Mouse (Mus musculus): ENCODE measurements around the gene Man2b2. TPM values are rescaled to one million over a fixed set of nuclear protein-coding genes. Genes with fewer than 3 reads are reported as not detected.
A peak's percentile ranks its signal among the peaks of the same experiment; 100 is the strongest.

Man2b2 gene
- 14.5 and 15.0 TPM in 2 replicates for polyA plus RNA-seq (2015; fragmentation: Nextera tagmentation; extraction: Ambion mirVana)

DNA sequence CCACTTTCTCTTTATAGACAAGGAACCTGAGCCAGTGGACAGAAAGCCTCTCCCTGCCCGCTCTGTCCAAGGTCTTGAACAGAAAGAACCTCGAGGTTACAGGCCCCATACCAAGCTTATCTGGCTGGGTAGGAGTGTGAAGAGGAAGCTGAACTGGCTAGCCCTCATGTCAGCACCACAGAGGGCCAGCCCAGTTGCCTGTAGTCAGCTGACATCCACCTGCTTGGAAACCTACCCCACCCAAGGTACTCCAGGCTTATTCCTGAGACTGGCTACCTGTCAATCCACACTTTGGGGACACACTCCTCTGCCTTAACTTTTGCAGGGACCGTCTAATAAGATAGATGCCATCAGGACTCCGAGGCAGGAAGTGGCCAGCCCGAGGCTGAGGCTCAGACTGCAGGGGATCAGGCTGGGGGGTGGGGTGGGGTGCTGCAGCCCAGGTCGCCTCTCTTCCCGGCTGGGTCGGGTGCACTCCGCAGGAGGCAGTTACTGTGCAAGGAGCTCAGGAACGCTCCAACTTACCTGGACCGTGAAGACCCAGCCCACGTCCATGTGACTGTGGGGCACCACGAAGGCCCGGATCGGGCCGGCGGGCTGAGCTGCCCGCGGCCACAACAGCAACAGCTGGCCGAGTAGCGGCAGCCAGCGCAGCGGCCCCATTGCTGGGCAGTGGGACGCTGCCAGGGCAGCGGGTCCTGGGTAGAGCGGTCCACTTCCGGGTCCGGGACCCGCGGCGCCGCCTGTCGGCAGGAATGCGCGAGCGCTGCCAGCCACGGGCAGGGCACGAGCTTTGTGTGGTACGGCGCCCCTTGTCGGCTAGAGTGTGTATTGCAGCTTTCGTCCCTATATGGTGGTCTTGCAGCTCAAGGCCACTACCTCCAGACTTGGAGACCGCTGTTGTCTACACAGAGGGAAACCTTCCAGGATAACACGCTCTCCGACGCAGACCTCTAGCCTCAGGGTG is at the start of gene Man2b2:
TSS of gene Man2b2 (minus strand) at position 741 of the 967 bp plus-strand sequence.
- WGBS: 2% methylated on average over 46 of the region's 46 CpGs
- H3K9me3 ChIP-seq (replicated peaks; ENCODE audit: control insufficient read depth, low read length): no peaks in the 10 kb centered on the region
- H3K27ac ChIP-seq (ENCODE audit: low read length): peak within 1 kb of the TSS; percentile 46
- H3K4me1 ChIP-seq (ENCODE audit: control insufficient read depth, insufficient read depth, low read length): peaks cover 10% of the 10 kb centered on the region
- H3K9ac ChIP-seq (ENCODE audit: low read length): peak within 1 kb of the TSS; percentile 80
- peak within 1 kb of the TSS; percentile 87 for H3K4me2 ChIP-seq (ENCODE audit: low read depth, low read length)
- peak within 1 kb of the TSS; percentile 75 for H3K4me3 ChIP-seq (ENCODE audit: low read length)
- H3K36me3 ChIP-seq (ENCODE audit: control insufficient read depth, insufficient read depth): peaks cover 14% of the 10 kb centered on the region
- H3K27me3 ChIP-seq (ENCODE audit: control insufficient read depth, insufficient read depth, low read length): no peaks in the 10 kb centered on the region
- peak; percentile 83 for ATAC-seq (replicated peaks; ENCODE audit: extremely low read depth, insufficient read depth, low FRiP score)

DNA sequence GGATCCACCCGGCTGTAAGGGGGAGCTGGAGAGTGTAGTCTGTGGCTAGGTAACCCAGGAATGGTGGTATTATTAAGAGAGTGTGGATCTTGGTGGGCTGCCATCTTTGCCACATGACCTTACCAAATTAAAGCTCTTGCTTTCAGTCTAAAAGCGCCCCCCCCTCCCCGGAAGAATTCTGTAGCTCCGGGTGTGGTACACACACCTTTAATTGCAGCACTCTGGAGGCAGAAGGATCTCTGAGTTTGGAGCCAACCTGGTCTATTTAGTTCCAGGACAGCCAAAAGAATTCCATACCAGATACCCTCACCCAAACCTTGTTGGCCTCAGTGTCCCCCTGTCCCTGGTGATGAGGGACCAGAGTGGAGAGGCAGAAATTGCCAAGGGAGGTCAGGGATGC is 48.3 kb upstream of the Man2b2 start:
- H3K9me3 ChIP-seq (replicated peaks; ENCODE audit: control insufficient read depth, low read length): no peaks in the 10 kb centered on the region
- no peaks in the 10 kb centered on the region for H3K4me1 ChIP-seq (ENCODE audit: control insufficient read depth, insufficient read depth, low read length)
- 75% methylated on average over 4 of the region's 4 CpGs for WGBS
- no peak overlapping the region for H3K4me3 ChIP-seq (ENCODE audit: low read length)
- H3K27ac ChIP-seq (ENCODE audit: low read length): no peak overlapping the region
- H3K36me3 ChIP-seq (ENCODE audit: control insufficient read depth, insufficient read depth): no peaks in the 10 kb centered on the region
- H3K27me3 ChIP-seq (ENCODE audit: control insufficient read depth, insufficient read depth, low read length): peaks cover 5% of the 10 kb centered on the region; the same call in 1 of the 2 replicates
- H3K9ac ChIP-seq (ENCODE audit: low read length): no peak overlapping the region
- ATAC-seq (replicated peaks; ENCODE audit: extremely low read depth, insufficient read depth, low FRiP score): no peak
- no peak overlapping the region for H3K4me2 ChIP-seq (ENCODE audit: low read depth, low read length)

DNA sequence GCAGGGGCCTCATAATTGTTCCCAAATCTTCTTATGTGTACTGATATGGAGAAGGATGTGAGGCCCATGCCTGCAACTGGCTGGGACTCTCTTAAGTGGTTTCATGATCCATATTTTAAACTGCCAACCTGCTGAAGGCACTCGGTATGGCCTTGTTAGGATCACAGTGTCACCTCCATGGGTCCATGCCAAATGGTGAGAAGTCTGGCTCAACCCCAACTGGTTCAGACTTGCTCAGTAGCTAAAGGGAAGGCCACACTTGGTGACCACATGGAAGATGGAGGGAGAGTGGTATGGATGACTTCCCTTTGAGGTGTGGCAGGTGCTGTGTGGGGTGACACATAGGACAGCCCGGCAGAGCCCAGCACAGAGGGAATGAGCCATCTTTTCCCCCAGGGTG is 47.2 kb upstream of the Man2b2 start:
- 66% methylated on average over 2 of the region's 2 CpGs for WGBS
- H3K36me3 ChIP-seq (ENCODE audit: control insufficient read depth, insufficient read depth): no peaks in the 10 kb centered on the region
- H3K27me3 ChIP-seq (ENCODE audit: control insufficient read depth, insufficient read depth, low read length): peaks cover 10% of the 10 kb centered on the region

DNA sequence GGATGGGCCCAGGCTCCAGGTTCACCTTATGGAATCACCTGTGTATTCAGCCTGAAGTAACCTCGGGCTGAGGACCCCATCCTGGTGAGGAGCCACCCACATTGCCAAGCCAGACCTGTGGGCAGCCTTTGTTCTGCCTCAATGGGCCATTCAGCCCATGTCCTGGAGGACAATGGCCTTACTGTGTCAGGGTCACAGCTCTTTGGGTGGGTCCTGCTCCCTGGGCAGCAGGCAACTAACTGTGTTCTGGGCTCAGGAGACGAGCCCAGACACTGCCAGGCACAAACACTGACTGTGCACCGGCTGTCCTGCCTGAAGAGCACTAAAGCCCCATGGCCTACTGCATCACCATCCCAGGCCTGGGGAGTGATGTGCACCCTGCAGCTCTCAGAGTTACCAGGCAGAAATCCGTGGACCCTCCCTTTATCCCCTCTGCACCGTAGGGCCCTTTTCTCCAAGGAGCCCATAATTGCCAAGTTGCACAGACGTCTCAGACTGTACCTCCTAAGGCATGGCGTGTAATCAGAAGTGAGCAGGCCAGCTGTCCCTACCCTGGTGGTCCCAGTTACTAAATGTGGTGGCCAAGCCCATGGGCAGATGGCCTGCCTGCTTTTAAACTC is 46.4 kb upstream of the Man2b2 start:
- Histone ChIP-seq H3K4me3 (ENCODE audit: low read length) (no peak overlapping the region), H3K9ac (ENCODE audit: low read length) (no peak overlapping the region), H3K27me3 (ENCODE audit: control insufficient read depth, insufficient read depth, low read length) (peaks cover 18% of the 10 kb centered on the region), H3K4me1 (ENCODE audit: control insufficient read depth, insufficient read depth, low read length) (no peaks in the 10 kb centered on the region), H3K36me3 (ENCODE audit: control insufficient read depth, insufficient read depth) (no peaks in the 10 kb centered on the region), H3K9me3 (replicated peaks; ENCODE audit: control insufficient read depth, low read length) (no peaks in the 10 kb centered on the region), H3K4me2 (ENCODE audit: low read depth, low read length) (no peak overlapping the region), H3K27ac (ENCODE audit: low read length) (no peak overlapping the region)
- WGBS: 65% methylated on average over 7 of the region's 7 CpGs
- ATAC-seq (replicated peaks; ENCODE audit: extremely low read depth, insufficient read depth, low FRiP score): no peak

More for the DNA sequence above, 47.2 kb upstream of the Man2b2 start:
- no peak overlapping the region for H3K9ac ChIP-seq (ENCODE audit: low read length)
- no peak overlapping the region for H3K27ac ChIP-seq (ENCODE audit: low read length)
- H3K4me2 ChIP-seq (ENCODE audit: low read depth, low read length): no peak overlapping the region
- H3K9me3 ChIP-seq (replicated peaks; ENCODE audit: control insufficient read depth, low read length): no peaks in the 10 kb centered on the region
- H3K4me3 ChIP-seq (ENCODE audit: low read length): no peak overlapping the region
- H3K4me1 ChIP-seq (ENCODE audit: control insufficient read depth, insufficient read depth, low read length): no peaks in the 10 kb centered on the region
- no peak for ATAC-seq (replicated peaks; ENCODE audit: extremely low read depth, insufficient read depth, low FRiP score)

DNA sequence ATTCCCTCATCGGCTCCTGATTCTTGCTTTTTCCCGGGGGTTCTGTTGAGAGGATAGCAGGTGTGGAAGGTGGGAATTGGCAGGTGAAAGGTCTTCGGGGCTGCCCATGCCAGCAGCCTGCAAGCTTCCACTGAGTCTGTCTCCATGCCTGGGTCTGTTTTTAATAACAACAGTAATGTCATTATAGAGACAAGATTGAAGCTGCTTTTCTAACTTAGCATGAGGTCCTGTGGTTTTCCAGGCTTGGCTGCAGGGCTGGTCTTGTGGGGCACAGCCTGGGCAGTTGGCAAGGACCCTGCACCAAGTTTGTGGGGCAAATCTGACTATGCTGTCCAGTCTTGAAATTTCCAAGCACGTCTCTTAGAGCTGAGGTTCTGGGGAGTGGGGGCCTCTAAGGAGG is 45.5 kb upstream of the Man2b2 start:
- peaks cover 27% of the 10 kb centered on the region for H3K27me3 ChIP-seq (ENCODE audit: control insufficient read depth, insufficient read depth, low read length)
- H3K9ac ChIP-seq (ENCODE audit: low read length): no peak overlapping the region
- H3K27ac ChIP-seq (ENCODE audit: low read length): no peak overlapping the region
- 71% methylated on average over 4 of the region's 4 CpGs for WGBS
- H3K36me3 ChIP-seq (ENCODE audit: control insufficient read depth, insufficient read depth): no peaks in the 10 kb centered on the region
- no peak overlapping the region for H3K4me2 ChIP-seq (ENCODE audit: low read depth, low read length)
- peaks cover 7% of the 10 kb centered on the region for H3K9me3 ChIP-seq (replicated peaks; ENCODE audit: control insufficient read depth, low read length)
- no peaks in the 10 kb centered on the region for H3K4me1 ChIP-seq (ENCODE audit: control insufficient read depth, insufficient read depth, low read length)
- H3K4me3 ChIP-seq (ENCODE audit: low read length): no peak overlapping the region
- ATAC-seq (replicated peaks; ENCODE audit: extremely low read depth, insufficient read depth, low FRiP score): no peak

DNA sequence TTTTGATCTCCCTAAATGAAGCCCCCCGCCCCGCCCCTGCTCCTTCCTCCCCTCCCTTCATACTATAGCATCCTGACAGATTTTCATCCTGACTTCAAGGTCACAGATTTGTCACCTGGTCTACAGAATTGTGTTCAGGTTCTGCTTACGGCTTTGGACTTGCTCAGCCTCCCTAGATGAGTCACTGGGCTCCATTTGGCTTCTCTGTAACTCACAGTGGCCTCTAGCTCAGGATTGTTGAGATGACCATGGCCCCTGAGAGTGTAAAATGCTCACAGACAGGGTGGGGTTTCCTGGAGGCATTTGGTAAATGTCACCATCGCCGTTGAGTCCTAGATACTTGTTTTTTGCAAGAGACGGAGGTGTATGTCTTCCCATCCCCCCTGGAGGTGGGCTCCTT is 40.5 kb upstream of the Man2b2 start:
- no peak overlapping the region for H3K27ac ChIP-seq (ENCODE audit: low read length)
- ATAC-seq (replicated peaks; ENCODE audit: extremely low read depth, insufficient read depth, low FRiP score): no peak
- 78% methylated on average over 6 of the region's 6 CpGs for WGBS

DNA sequence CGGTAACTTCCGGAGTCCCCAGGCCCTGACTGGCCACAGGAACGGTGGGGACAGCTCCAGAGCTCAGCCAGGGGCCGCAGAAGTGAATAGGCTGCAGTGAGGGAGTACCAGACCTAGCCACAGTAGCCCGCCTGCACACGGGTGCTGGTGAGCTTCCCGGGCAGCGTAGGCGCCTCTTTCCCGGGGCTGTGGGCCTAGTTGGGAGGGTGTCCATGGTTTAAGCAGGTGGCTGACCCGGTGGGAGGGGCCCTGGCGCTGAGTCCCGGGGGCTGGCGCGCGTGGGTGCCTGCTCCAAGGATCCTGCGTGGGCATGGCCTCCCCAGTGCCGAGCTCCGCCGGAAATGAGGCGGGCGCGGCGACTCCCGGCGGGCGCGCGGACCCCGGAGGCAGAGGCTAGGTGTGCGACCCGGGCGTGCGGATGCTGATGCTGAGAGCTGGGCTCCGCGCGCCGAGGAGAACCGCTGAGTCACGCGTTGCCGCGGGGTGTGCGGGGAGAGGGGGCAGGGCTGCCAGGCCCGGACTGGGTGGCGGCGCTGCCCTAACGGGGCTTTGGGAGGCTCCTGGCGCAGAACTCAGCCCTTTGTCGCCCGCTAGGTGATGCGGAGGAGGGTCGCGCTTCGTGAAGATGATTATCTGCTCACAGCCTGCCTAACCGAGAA is 39.3 kb upstream of the Man2b2 start:
- no peak for ATAC-seq (replicated peaks; ENCODE audit: extremely low read depth, insufficient read depth, low FRiP score)
- 1% methylated on average over 54 of the region's 56 CpGs for WGBS

More for the DNA sequence above, 40.5 kb upstream of the Man2b2 start:
- H3K9ac ChIP-seq (ENCODE audit: low read length): no peak overlapping the region
- H3K4me1 ChIP-seq (ENCODE audit: control insufficient read depth, insufficient read depth, low read length): no peaks in the 10 kb centered on the region
- peaks cover 77% of the 10 kb centered on the region for H3K27me3 ChIP-seq (ENCODE audit: control insufficient read depth, insufficient read depth, low read length)
- no peak overlapping the region for H3K4me3 ChIP-seq (ENCODE audit: low read length)
- no peaks in the 10 kb centered on the region for H3K36me3 ChIP-seq (ENCODE audit: control insufficient read depth, insufficient read depth)
- no peak overlapping the region for H3K4me2 ChIP-seq (ENCODE audit: low read depth, low read length)
- H3K9me3 ChIP-seq (replicated peaks; ENCODE audit: control insufficient read depth, low read length): peaks cover 7% of the 10 kb centered on the region

DNA sequence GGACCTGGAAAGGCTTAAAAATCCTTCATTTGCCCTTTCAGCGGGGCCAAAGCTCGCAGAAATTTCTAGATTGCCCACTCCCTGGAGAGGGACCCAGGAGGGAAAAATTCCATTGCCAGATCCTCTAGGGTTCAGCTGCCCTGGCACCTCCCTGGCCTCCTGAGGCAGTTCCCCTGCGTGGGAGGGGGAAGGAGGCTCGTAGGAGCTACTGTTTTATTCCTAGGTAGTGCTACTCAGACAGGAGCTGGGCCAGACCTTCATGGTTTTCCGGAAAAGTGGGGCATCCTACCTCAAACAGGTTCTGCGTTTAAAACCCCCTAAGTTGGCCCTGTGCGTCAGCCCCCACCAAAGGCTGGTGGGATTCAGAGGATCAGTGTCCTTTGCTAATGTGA is 38.7 kb upstream of the Man2b2 start:
- H3K4me3 ChIP-seq (ENCODE audit: low read length): peak overlapping the region; percentile 49

More for the DNA sequence above, 39.3 kb upstream of the Man2b2 start:
- H3K4me1 ChIP-seq (ENCODE audit: control insufficient read depth, insufficient read depth, low read length): no peaks in the 10 kb centered on the region
- H3K27me3 ChIP-seq (ENCODE audit: control insufficient read depth, insufficient read depth, low read length): peaks cover 86% of the 10 kb centered on the region
- peak overlapping the region; percentile 29 for H3K4me3 ChIP-seq (ENCODE audit: low read length)
- H3K9ac ChIP-seq (ENCODE audit: low read length): no peak overlapping the region
- no peak overlapping the region for H3K27ac ChIP-seq (ENCODE audit: low read length)
- no peaks in the 10 kb centered on the region for H3K36me3 ChIP-seq (ENCODE audit: control insufficient read depth, insufficient read depth)
- H3K9me3 ChIP-seq (replicated peaks; ENCODE audit: control insufficient read depth, low read length): peaks cover 7% of the 10 kb centered on the region
- H3K4me2 ChIP-seq (ENCODE audit: low read depth, low read length): peak overlapping the region; percentile 55

More for the DNA sequence above, 38.7 kb upstream of the Man2b2 start:
- Histone ChIP-seq H3K27ac (ENCODE audit: low read length) (no peak overlapping the region), H3K9ac (ENCODE audit: low read length) (no peak overlapping the region), H3K4me2 (ENCODE audit: low read depth, low read length) (peak overlapping the region; percentile 71), H3K9me3 (replicated peaks; ENCODE audit: control insufficient read depth, low read length) (peaks cover 7% of the 10 kb centered on the region), H3K4me1 (ENCODE audit: control insufficient read depth, insufficient read depth, low read length) (no peaks in the 10 kb centered on the region), H3K27me3 (ENCODE audit: control insufficient read depth, insufficient read depth, low read length) (peaks cover 87% of the 10 kb centered on the region), H3K36me3 (ENCODE audit: control insufficient read depth, insufficient read depth) (no peaks in the 10 kb centered on the region)
- WGBS: 3% methylated on average over 7 of the region's 7 CpGs
- ATAC-seq (replicated peaks; ENCODE audit: extremely low read depth, insufficient read depth, low FRiP score): no peak
